Mouse (Mus musculus) lung, postnatal 25 days (tissue): ENCODE data around the gene Agr3.

Experiments used
- DNase-seq: peaks from one replicate; pipeline ENCODE4 v3.0.0; 2022; ENCODE audit warnings: low spot score

Agr3 gene

GRCm38 (mm10) chr12:35925402-35925801, at the start of gene Agr3:
Agr3 (plus strand) TSS chr12:35925620.
- DNase-seq, result peak; percentile 2

- DNase-seq, result peak; percentile 68
Observed at GRCm38 (mm10) chr12:35884892-35885558, 40.4 kb upstream of the Agr3 start.

- DNase-seq, result peak; percentile 25
Observed at GRCm38 (mm10) chr12:35889383-35889782, 36.0 kb upstream of the Agr3 start.

DNA sequence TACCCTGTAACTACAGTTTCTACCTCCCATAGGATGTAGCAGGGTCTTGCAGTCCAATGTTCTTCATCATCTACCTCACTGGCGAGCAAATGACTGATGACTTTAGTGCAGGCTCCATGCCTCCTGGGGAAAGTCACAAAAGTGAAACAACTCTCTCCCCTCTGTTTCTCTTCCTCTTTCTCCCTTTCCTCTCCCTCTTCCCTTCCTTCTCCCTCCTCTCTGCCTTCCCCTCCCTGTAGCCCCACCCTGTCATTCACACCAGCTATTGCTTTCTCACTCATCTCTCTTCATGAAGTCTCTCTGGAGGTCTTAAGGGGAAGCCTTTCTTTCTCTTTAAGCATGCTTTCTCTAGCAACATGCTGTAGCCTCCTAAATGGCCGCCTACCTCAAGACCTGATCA, 34.7 kb upstream of the Agr3 start:
- no peak for DNase-seq

DNA sequence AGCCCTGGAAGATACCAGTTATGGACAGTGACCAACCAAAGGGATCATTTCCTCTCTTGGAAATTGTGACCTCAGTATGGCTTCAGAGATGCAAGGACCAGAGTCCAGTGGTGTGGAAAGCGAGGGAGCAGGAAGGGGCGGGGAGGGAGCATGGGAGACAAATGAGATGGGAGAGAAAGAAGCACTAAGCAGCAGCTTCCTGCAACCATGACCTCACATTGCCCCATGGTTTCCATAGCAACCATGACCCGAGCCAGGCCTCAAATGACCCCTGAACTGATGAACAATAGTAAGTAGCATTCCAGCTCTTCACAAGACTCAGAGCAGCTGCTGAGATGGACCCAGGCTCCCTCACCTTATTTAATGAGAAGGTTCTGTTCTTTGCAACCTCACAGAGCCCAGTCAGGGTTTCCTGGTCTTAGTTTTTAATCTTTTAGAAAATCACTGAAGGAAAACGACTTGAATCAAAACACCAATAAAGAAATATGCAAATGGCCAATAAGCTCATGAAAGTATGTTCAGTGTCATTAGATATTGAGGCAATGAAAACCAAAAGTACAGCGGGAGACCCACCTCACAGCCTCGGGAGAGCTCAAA, 31.0 kb upstream of the Agr3 start:
- no peak for DNase-seq

DNA sequence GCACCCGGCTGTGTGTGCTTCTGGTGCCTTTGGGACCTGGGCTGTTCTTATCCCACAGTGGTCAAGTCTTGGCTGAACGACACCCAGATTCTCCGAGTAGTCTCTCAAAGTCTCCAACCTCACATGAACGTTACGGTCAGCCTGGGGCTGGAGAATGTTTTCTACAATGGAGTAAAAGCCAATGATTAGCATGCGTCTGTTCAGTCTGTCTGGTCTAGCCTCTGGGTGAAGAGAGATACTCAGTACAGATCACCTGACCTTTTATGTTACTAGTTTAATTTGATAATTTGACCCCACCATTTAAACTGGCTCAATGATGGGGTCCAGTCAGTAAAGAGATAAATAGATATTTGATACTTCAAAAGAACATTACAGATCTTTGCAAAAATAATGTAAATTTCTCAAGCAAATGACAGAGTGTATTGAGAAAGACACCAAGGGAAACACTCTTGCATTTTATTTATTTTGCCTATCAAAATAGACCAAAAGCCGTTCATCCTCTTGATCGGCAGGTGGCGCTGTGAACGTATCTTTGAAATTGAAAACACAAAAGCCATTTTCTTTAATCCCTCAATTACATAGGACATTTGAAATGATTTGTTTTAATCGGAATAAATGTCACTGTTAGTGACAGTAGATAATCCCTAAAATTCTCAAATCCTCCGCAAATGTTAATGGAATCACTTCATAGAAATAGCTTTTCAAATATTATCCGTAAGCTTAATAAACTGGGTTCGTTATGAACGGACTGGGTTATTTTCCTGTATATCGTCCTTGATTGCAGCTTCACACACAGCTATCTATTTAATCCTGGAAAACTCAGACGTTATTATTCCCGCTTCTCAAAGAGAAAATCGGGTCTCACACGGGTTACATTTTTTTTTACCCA, 29.3 kb upstream of the Agr3 start:
- peak; percentile 42 for DNase-seq

- DNase-seq, result no peak
Observed at GRCm38 (mm10) chr12:35896764-35897282, 28.6 kb upstream of the Agr3 start.

- DNase-seq, result no peak
Observed at GRCm38 (mm10) chr12:35910632-35911031, 14.8 kb upstream of the Agr3 start.

DNA sequence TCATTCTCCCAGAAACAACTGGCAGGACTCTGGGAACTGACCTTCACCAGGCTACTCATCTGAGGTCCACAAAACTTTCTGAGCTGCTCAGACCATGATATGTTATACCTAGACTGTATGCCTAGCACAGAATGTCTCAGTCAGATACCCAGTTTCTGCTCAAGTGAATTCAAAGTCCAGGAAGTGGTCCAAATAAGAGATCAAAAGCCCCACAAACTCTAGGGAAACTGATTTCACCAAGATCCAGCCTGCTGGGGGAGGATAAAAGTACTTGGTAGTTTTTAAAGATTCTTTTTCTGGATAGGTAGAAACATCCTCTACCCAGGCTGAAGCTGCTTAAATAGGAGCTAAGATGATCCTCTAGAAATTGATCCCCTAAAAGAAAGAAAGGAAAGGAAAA, 9.6 kb upstream of the Agr3 start:
- no peak for DNase-seq

- no peak for DNase-seq
Observed at GRCm38 (mm10) chr12:35916467-35916866, 9.0 kb upstream of the Agr3 start.

DNA sequence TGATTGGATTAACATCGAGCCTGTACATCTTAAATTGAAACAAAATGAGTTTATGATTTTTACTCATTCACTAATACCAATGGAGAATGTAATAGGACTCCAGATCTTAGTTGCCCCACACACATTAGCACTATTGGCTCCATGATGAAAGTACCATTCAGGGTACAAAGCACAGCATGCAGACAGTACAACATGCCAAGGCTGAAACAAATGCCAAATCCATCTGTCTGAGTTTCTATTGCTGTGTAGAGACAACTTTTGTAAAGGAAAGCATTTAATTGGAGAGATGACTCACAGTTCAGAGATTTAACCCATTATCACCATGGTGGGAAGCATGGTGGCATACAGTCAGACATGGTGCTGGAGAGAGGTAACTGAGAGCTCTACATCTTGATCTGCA, 7.4 kb upstream of the Agr3 start:
- DNase-seq, result no peak

GRCm38 (mm10) chr12:35927804-35928203, 2.4 kb downstream of the Agr3 start:
- no peak for DNase-seq

- no peak for DNase-seq
Observed at GRCm38 (mm10) chr12:35932816-35933215, 7.4 kb downstream of the Agr3 start.

- DNase-seq, result no peak
Observed at GRCm38 (mm10) chr12:35951757-35952156, 26.3 kb downstream of the Agr3 start.

DNA sequence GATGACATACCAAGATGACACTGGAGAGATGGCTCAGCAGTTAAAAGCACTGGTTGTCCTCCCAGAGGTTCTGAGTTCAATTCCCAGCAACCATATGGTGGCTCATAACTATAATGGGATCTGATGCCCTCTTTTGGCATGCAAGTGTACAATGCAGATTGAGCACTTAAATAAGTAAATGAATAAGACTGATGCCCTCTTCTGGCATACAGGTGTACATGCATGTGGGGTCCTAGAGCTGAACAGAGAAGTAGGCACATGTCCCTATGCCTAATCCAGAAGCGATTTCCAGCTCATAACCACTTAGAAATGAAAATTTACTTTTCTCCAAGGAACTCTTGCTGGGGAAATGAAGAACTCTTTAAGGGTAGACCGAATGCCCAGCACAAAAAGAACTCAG, 31.8 kb downstream of the Agr3 start:
- DNase-seq, result peak; percentile 16

DNA sequence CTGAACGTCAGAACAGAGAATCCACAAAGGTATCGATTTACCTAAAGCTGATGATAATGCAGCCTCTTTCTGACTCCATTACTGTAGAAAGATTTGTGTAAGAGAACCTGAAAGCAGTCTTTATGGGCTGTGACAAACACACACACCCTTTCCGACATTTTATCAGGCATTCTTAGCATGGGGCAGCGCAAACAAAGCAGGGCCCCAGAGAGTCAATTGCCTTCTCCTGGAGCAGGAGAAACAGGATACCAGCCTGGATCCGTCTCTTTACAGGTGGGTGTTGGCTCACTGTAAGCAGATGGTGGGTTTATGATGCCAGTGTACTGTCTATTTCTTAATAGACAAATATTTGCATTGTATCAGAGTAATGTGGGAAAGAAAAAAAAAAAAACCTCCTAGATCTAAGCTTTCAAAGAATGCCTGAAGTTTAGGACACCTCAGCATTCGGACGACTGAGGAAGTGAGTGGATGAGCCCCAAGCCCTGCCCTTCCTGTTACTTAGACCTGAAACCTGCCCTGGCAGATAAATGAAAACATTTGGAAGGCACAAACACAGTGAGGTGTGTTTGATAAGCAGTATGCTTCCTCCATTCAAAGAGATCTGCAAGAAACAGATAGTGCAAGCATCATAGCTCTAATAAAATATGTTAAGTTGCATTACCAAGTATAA, 40.8 kb downstream of the Agr3 start:
- no peak for DNase-seq

DNA sequence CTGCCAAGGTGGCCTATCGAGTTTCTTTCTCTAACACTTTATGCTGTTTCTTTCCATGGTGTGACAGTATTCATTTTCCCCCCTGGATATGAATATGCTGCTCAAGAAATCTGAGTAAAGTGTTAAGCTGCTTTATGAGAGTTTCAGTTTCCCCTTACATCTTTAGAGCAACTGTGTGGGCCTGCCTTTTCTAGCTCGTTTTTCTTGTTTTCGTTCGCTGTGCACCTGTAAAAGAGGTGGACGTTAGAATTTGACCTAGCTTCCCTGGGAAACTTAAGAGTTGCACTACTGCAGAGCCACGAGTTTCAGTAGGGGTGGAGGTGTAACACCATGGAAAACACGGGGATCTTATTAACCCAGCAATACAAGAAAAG, 41.3 kb downstream of the Agr3 start:
- no peak for DNase-seq

GRCm38 (mm10) chr12:35975898-35976297, 50.5 kb downstream of the Agr3 start:
- no peak for DNase-seq

GRCm38 (mm10) chr12:35977633-35978246, 52.3 kb downstream of the Agr3 start:
- DNase-seq, result no peak

- DNase-seq, result no peak
Observed at GRCm38 (mm10) chr12:35979625-35980024, 54.2 kb downstream of the Agr3 start.

DNA sequence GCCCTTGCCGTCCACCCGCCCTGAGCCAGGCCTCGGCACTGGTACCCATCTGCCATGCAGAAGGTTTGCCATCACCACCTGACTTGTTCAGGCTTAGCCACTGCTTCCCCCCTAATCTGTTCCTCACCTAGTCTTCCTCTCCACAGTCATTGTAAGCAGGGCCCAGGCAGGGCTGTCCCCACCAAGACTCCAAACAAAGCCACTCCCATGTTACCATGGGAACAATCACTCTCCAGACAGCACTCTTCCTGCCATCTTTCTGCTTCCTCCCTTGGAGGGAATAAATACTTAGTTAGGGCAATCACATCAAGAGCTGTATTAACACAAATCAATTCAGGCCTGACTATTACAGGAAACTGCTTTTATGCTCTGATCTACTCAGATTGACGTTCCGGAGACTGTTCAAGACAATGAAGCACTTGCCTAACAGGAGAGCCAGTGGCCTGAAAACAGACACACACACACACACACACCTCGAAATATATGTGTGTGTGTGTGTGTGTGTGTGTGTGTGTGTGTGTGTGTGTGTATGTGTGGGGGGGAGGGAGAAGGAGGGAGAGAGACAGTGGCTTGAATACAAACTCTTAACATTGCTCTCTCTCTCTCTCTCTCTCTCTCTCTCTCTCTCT, 56.4 kb downstream of the Agr3 start:
- DNase-seq, result peak; percentile 76
